Mouse (Mus musculus) erythroblast, embryonic 14.5 days (primary cell): ENCODE results near the gene Aox1. TPM values are rescaled to one million over a fixed set of nuclear protein-coding genes. Genes with fewer than 3 reads are reported as not detected.
A peak's percentile ranks its signal among the peaks of the same experiment; 100 is the strongest.
"Not testable (repeated sequence)": the region's sequence is repeated elsewhere in the genome, so short reads cannot be mapped to it uniquely, and the experiment has no call there.

Experiments
- H3K27me3 ChIP-seq: 2 replicates; pipeline ENCODE4 v1.6.1; 2012; ENCODE audit warnings: inconsistent platforms; ENCODE audit not compliant: control insufficient read depth
- H3K36me3 ChIP-seq: 2 replicates; pipeline ENCODE4 v1.6.1; 2012; ENCODE audit warnings: mild to moderate bottlenecking, inconsistent platforms; ENCODE audit not compliant: control insufficient read depth
- H3K4me1 ChIP-seq: 2 replicates; pipeline ENCODE4 v1.6.1; 2012; ENCODE audit warnings: inconsistent platforms; ENCODE audit not compliant: control insufficient read depth
- H3K4me3 ChIP-seq: replicated peaks from 2 replicates; pipeline ENCODE3; 2012; ENCODE audit warnings: moderate library complexity, mild to moderate bottlenecking, inconsistent platforms
- H3K9me3 ChIP-seq: 2 replicates; pipeline ENCODE4 v1.6.1; 2012; ENCODE audit warnings: low read length, inconsistent platforms, mixed read lengths; ENCODE audit not compliant: control insufficient read depth
- GATA1 ChIP-seq: IDR thresholded peaks from 2 replicates; pipeline ENCODE4 v1.6.1; 2012; ENCODE audit warnings: low read length, inconsistent platforms, mixed read lengths
- TAL1 ChIP-seq: IDR thresholded peaks from 3 replicates; pipeline ENCODE4 v1.6.1; 2012; ENCODE audit warnings: low read length, inconsistent platforms, mixed read lengths
- polyA plus RNA-seq: library from polyadenylated mRNA; stranded (reverse); fragments of >175 nt; gene quantifications from 2 replicates; pipeline ENCODE4 v1.2.3, GENCODE M21; 2012

The Aox1 gene
- polyA plus RNA-seq, 1 experiment, result not detected

- peaks cover 36% of the 10 kb centered on the region for H3K4me1 ChIP-seq
- TF ChIP-seq TAL1, result no peak
- TF ChIP-seq GATA1, result no peak
- H3K27me3 ChIP-seq, result no peaks in the 10 kb centered on the region
- H3K36me3 ChIP-seq, result peaks cover 16% of the 10 kb centered on the region
- H3K9me3 ChIP-seq, result no peaks in the 10 kb centered on the region
- H3K4me3 ChIP-seq, result peak overlapping the region; percentile 44
Measured at GRCm38 (mm10) chr1:58030156-58030871, 583 bp downstream of the Aox1 start.

GRCm38 (mm10) chr1:58031160-58031769 lies 1.5 kb downstream of the Aox1 start:
- Histone ChIP-seq H3K27me3 (no peaks in the 10 kb centered on the region), H3K36me3 (peaks cover 12% of the 10 kb centered on the region), H3K4me3 (no peak overlapping the region), H3K9me3 (no peaks in the 10 kb centered on the region), H3K4me1 (peaks cover 36% of the 10 kb centered on the region)
- TF ChIP-seq GATA1 (no peak), TAL1 (no peak)

GRCm38 (mm10) chr1:58037306-58037705 lies 7.6 kb downstream of the Aox1 start:
- H3K36me3 ChIP-seq, H3K4me3 ChIP-seq, H3K27me3 ChIP-seq, H3K9me3 ChIP-seq, H3K4me1 ChIP-seq: not testable (repeated sequence)

GRCm38 (mm10) chr1:58045076-58045475 lies 15.3 kb downstream of the Aox1 start:
- no peak overlapping the region for H3K4me3 ChIP-seq
- no peaks in the 10 kb centered on the region for H3K4me1 ChIP-seq
- TF ChIP-seq GATA1, result no peak
- no peak for TF ChIP-seq TAL1
- H3K27me3 ChIP-seq, result no peaks in the 10 kb centered on the region
- no peaks in the 10 kb centered on the region for H3K9me3 ChIP-seq
- no peaks in the 10 kb centered on the region for H3K36me3 ChIP-seq

GRCm38 (mm10) chr1:58045546-58045945 lies 15.8 kb downstream of the Aox1 start:
- H3K27me3 ChIP-seq, result no peaks in the 10 kb centered on the region
- no peaks in the 10 kb centered on the region for H3K4me1 ChIP-seq

GRCm38 (mm10) chr1:58046721-58047290 lies 17.1 kb downstream of the Aox1 start:
- H3K4me1 ChIP-seq, result no peaks in the 10 kb centered on the region
- TF ChIP-seq TAL1 (no peak), GATA1 (no peak)

More at GRCm38 (mm10) chr1:58045546-58045945, 15.8 kb downstream of the Aox1 start:
- TF ChIP-seq GATA1 (no peak), TAL1 (no peak)
- no peak overlapping the region for H3K4me3 ChIP-seq
- H3K36me3 ChIP-seq, result no peaks in the 10 kb centered on the region
- no peaks in the 10 kb centered on the region for H3K9me3 ChIP-seq

GRCm38 (mm10) chr1:58049126-58049525 lies 19.4 kb downstream of the Aox1 start:
- TF ChIP-seq GATA1 (no peak), TAL1 (no peak)
- H3K27me3 ChIP-seq, result no peaks in the 10 kb centered on the region
- H3K4me1 ChIP-seq, result no peaks in the 10 kb centered on the region
- H3K4me3 ChIP-seq, result no peak overlapping the region
- H3K36me3 ChIP-seq, result no peaks in the 10 kb centered on the region
- no peaks in the 10 kb centered on the region for H3K9me3 ChIP-seq

More at GRCm38 (mm10) chr1:58046721-58047290, 17.1 kb downstream of the Aox1 start:
- Histone ChIP-seq H3K4me3 (no peak overlapping the region), H3K9me3 (no peaks in the 10 kb centered on the region), H3K36me3 (no peaks in the 10 kb centered on the region), H3K27me3 (no peaks in the 10 kb centered on the region)

DNA sequence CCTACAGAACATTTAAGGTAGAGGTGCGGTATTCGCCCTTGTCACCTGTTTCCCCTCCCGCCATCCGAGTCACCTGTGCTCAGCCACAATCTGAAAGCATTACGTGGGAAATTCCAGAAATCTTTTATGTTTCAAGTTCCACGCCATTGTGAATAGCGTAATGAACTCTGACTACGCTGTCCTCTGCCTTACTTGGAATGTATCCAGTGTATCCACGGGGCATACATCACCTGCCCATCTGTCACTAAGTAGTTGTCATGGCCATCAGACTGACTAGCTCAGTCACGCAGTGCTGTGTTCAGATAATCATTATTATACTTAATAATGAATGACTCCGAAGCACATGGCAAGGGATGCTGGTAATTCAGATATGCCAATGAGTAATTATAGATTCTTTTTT lies 25.9 kb downstream of the Aox1 start:
- TF ChIP-seq GATA1, result no peak
- Histone ChIP-seq H3K36me3 (no peaks in the 10 kb centered on the region), H3K4me3 (no peak overlapping the region), H3K4me1 (no peaks in the 10 kb centered on the region), H3K9me3 (no peaks in the 10 kb centered on the region), H3K27me3 (no peaks in the 10 kb centered on the region)

DNA sequence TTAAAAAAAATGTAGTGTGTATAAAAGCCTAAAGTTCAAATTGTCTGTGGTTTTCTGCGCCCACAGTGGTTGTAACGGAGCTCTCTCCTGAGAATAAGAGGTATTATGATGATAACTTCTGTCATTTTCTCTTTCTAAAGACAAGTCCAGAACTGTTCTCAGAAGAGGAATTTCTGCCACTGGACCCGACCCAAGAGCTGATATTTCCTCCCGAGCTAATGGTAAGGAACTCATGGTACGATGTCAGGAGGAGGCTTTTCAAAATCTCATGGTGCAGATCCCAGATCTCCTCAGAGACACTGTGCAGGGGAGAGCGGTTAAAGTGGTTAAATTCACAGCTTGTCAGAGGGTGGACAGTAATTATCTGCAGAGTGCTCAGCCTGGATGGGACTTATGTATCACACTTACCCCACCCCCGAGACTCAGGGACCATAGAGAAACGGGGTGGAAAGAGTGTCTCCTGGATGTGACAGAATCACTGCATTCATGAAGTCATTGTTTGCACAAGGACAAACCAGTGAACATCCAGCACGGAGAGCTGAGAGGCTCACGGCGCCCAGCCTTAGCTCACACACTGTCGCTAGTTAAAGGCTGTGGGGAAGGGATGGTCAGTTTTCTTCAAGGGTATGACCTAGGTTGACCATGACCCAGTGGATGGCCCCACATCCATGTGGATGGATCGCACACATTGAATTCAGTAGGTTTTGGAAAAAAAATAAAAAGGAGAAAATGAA lies 26.5 kb downstream of the Aox1 start:
- no peaks in the 10 kb centered on the region for H3K27me3 ChIP-seq
- no peak for TF ChIP-seq TAL1
- no peak for TF ChIP-seq GATA1
- H3K9me3 ChIP-seq, result no peaks in the 10 kb centered on the region
- H3K4me1 ChIP-seq, result no peaks in the 10 kb centered on the region
- no peaks in the 10 kb centered on the region for H3K36me3 ChIP-seq
- H3K4me3 ChIP-seq, result no peak overlapping the region
